Mouse (Mus musculus) urinary bladder, adult 2 months (tissue): ENCODE data around the gene Hhipl1. TPM values are rescaled to one million over a fixed set of nuclear protein-coding genes. Genes with fewer than 3 reads are reported as not detected.

Experiments
- DNase-seq: peaks from one replicate; pipeline ENCODE4 v3.0.0; 2022; ENCODE audit warnings: low spot score
- polyA plus RNA-seq: library from polyadenylated mRNA; depleted of rRNA; stranded (reverse); fragments of >200 nt; gene quantifications from 2 replicates; pipeline ENCODE4 v1.2.3, GENCODE M21; 2012; rRNA removed

The Hhipl1 gene
- polyA plus RNA-seq, 1 experiment = 2.9 TPM

DNA sequence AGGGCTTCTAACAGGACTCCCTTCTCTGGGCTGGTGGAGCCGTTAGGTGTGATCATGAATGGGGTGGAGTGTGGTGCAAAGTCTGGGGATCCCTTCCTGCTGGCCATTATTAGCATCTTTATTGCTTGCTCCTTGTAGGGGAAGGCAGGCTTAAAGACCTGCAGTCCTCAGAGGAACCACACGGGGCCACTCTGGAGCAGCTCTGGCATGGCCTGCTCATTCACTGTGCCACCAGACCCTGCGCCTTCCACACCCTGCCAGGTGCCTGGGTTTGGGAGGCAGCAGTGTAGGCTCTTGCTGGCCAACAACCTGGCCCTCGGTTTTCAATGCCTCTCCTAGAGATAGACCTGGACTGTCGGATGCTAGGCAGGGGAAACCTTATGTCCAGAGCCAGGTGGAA lies 57.7 kb downstream of the Hhipl1 start:
- DNase-seq = peak; percentile 67

DNA sequence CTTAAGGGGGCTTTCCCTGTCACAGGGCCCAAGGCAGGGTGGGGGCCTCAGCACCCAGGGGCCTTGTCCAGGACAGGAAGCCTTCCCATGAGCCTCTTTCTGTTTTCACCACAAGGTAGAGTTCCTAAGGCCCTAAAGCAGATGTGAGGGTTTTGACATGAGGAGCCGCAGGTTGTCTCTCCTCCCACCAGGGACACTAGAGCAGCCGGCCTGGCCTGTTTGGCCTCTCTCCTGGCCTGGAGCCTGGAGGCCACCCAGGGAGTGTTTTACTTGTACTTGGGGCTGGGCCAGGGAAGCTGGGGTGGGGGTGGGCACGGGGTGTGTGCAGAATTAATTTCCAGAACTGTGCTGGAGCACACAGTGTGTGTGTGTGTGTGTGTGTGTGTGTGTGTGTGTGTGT lies 59.3 kb downstream of the Hhipl1 start:
- peak; percentile 40 for DNase-seq

DNA sequence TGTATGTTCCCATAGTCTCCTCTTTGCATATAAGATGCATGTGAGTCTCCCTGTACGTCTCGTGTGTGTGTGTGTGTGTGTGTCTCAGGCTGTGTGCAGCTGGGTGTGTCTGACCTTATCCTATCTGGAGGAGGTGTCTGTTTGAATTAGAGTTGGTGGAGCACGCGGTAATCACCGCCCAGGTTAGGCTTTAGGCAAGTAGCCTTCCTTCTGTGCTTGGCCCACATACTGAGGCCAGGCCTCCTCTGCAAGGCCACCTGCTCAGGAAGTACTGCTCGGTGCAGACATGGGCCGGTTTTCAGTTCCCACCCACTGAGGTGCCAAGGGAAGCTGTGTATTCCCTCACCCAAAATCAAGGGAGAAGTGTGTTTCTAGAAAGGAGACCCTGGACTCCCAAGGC lies 59.8 kb downstream of the Hhipl1 start:
- no peak for DNase-seq

DNA sequence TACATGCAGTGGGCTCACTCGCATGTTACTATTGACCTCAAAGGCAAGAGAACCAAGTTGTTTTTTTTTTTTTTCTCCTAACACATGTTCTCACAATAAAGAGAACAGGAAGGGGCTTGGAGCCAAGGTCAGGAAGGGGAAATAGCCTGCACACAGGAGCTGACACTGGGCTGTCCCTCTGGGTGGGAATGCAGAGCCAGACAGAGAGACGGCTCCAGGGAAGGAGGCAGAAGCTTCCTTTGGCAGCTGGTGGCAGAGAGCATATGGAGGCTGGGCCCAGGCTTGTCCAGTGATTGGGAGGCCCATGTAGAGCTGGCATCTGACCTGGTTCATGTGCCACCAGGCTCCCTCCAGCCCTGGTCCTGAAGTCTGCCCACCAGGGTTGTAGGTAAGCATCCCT lies 61.8 kb downstream of the Hhipl1 start:
- DNase-seq = no peak

- DNase-seq = no peak
Measured at GRCm38 (mm10) chr12:108368921-108369320, 62.9 kb downstream of the Hhipl1 start.

GRCm38 (mm10) chr12:108370596-108371428 lies 64.7 kb downstream of the Hhipl1 start, which contains the start of gene Eml1:
Gene Eml1 (plus strand): TSS chr12:108370957.
- no peak for DNase-seq

GRCm38 (mm10) chr12:108371429-108371765 lies 65.3 kb downstream of the Hhipl1 start:
- no peak for DNase-seq

DNA sequence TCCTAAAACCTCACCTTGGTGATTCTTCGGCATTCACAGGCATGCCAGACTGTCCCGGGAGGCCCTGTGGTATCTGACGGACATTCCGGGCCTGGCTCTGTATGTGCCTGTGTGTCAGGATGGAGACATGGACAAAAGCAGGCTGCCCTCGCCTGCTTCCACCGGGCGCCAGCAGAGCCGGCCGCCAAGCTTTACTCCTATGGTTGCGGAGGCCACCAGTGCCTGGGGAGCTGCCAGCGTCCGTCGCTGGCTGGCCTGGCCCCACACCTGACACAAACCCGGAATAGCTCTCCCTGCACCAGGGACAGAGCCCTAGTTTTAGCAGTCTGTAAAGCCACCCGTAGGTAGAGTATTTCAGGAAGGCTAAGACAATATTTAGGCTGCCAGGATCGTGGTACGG lies 66.2 kb downstream of the Hhipl1 start:
- DNase-seq = no peak

GRCm38 (mm10) chr12:108373611-108374010 lies 67.5 kb downstream of the Hhipl1 start:
- DNase-seq = no peak

DNA sequence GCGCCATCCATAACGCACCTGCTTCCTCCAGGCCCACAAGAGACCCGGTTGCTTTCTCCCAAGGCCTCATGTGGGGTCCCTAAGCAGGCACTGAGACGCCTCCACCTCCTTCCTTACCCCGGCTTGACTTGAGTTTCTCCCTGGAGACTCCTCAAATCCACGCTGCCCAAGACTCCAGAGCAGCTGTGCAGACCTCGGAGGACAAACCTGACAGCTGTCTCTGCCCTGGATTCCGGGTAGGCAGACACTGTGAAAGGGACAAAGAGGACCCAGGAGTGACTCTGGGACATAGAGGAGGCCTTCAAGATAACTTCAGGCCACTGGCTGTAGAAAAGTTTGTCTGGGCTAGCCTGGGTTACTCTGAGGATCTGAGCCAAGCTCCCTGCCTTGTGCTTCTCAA lies 68.6 kb downstream of the Hhipl1 start:
- DNase-seq = no peak

DNA sequence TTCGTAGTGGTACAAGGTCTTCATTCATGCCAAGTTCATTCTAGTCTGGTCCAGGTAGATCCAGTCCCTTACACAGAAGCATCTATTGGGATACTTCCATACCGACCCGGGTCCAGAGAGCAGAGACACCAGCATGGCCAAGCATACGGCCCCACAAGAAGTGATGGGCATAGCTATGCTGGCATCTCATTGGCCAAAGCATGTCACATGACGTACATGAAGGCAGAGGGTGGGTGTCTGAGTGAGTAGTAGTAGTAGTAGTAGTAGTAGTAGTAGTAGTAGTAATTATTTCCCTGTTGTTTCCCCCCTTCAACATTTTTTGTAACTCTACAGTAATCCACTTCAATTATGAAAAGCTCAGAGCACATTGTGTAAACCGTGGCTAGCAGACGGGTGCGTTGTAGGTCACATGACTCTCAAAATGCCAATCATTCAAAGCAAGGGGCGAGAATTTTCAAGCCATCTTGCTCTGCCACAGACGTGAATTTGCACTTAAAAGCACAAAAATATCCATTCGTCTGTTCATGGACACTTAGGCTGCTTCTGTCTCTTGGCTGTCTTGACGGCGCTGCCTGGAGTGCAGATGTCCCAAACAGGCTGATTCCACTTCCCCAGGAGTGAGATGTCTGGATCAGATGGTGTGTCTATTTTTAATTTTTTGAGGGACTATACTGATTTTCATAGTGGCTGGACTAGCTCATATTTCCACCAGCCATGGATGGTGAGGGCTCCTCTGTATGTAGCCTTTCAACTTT lies 72.5 kb downstream of the Hhipl1 start:
- no peak for DNase-seq

Other genes starting within 250 kb of the Hhipl1 start
- gene Setd3, start 127.0 kb upstream of the Hhipl1 start, polyA plus RNA-seq = 70.3 and 77.3 TPM in 2 replicates
- 13.0 and 22.9 TPM in 2 replicates for gene Ccnk, start 126.7 kb upstream of the Hhipl1 start, polyA plus RNA-seq
- gene Ccdc85c, start 30.8 kb upstream of the Hhipl1 start, polyA plus RNA-seq = 14.6 and 23.1 TPM in 2 replicates
- gene Cyp46a1, start 28.1 kb downstream of the Hhipl1 start, polyA plus RNA-seq = 7.4 and 8.3 TPM in 2 replicates
- 182 and 223 TPM in 2 replicates for gene Eml1, start 64.7 kb downstream of the Hhipl1 start, polyA plus RNA-seq
- 42.4 and 43.9 TPM in 2 replicates for gene Evl, start 248.4 kb downstream of the Hhipl1 start, polyA plus RNA-seq